Mouse (Mus musculus): ENCODE measurements around the gene Irx6.

The Irx6 gene

DNA sequence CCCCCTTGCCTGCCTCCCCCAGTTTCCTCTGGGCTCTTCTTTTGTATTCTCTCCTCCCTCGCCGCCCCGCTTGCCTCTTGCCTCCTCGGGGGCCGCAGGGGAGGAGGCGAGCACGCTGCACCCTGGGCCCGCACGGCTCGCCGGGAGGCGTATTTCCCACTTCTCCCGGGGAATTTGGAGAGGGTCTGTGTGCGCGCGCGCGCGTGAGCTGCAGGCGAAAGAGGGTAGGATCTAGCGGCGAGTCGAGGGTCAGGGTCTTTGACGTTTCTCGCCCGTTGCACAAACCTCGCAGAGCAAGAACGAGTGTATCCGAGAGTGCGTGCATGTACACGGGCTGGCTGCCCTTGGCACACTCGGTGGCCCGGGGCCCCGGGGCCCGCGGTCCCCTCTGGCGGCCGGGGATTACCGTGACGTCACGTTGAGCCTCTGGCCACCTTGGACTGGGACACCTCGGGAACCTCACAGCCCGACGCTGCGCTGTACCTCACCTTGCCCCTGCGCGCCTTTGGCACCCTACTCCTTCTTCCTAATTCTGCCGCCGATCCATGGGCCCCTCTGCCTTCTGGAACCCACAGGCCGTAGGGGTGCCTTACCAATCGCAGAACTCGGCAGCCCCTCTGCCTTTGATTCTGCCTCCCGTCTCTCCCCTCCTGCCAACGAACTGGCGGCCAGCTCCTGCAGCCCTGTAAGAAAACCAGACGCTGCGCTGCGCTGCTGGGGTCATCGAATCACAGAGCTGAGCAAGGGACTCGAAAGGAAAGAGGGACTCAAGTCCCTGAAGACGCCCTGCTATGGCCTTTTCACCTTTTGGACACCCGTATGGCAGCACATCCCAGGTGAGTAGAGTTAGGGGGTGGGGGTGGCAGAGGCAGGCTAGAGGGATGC is at the start of gene Irx6:
Gene Irx6, plus strand, starts transcription at position 45 of the 885 bp plus-strand sequence.
- DNase-seq (ENCODE audit: extremely low spot score, low spot score) = peak; percentile 55

GRCm38 (mm10) chr8:92628711-92629650 is 45.1 kb upstream of the Irx6 start:
- no peak for DNase-seq (ENCODE audit: extremely low spot score, low spot score)

GRCm38 (mm10) chr8:92633199-92633598 is 40.9 kb upstream of the Irx6 start:
- no peak for DNase-seq (ENCODE audit: extremely low spot score, low spot score)

- no peak for DNase-seq (ENCODE audit: extremely low spot score, low spot score)
These were observed 33.3 kb upstream of the Irx6 start for GRCm38 (mm10) chr8:92640820-92641219.

- peak; percentile 35 for DNase-seq (ENCODE audit: extremely low spot score, low spot score)
These were observed 27.5 kb upstream of the Irx6 start for GRCm38 (mm10) chr8:92646637-92647036.

DNA sequence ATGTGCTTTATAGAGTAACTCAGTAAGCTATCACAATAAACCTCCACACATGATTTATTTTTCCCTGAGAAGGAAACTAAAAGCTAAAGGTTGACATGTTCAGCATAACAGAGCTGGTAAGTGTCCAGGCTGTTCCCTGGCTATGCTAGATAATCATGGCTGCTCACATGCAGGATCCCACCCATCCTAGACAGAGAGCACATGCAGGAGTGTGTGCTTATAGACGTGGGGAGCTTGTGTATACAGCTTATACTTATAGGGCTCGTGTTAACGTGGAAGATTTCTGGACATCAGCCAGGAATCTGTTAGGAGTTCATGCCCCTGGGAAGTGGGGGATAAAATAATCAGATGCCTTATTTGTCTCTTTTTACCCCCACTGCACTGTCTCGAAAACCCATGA is 9.9 kb upstream of the Irx6 start:
- no peak for DNase-seq (ENCODE audit: extremely low spot score, low spot score)

DNA sequence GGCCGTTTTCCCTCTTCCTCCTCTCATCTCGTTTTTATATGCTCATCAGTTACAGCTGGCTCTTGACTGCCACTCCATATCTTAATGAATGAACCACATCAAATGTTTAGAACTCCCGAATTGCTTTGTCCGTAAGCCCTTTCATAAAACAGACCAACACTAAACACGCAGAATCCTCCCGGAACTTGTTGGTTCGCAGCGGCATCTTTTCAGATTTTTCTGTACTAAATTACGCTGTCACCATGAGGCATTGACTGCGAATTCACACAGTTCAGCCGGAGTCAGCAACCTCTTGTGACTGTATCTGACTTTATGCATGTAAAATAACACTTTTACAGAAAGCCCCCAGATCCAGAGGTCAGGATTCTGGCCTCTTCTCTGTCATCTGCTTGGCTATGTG is 3.9 kb upstream of the Irx6 start:
- DNase-seq (ENCODE audit: extremely low spot score, low spot score) = no peak

GRCm38 (mm10) chr8:92670656-92671195 is 3.4 kb upstream of the Irx6 start:
- DNase-seq (ENCODE audit: extremely low spot score, low spot score) = no peak

GRCm38 (mm10) chr8:92671892-92672291 is 2.2 kb upstream of the Irx6 start:
- DNase-seq (ENCODE audit: extremely low spot score, low spot score) = no peak

DNA sequence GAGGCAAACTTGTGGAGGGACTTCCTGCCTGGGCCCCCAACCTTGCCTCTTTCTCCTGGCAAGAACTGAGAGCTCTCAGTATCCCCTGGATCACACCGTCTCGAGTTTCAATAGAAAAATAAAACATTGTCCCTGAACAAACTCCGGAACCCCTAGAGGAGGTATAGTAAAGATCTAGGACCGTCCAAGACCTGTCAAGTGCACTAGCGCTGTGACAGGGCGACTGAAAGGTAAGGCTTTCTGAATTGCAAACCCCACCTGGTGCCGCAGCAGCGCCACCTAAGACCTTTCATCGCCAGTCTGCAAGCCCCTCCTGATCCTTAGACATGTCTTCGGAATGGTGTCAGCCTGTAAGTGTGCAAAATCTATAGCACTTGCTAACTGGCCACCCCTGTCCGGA is 987 bp upstream of the Irx6 start:
- DNase-seq (ENCODE audit: extremely low spot score, low spot score) = no peak

GRCm38 (mm10) chr8:92673555-92674243 is 389 bp upstream of the Irx6 start:
- peak; percentile 69 for DNase-seq (ENCODE audit: extremely low spot score, low spot score)

DNA sequence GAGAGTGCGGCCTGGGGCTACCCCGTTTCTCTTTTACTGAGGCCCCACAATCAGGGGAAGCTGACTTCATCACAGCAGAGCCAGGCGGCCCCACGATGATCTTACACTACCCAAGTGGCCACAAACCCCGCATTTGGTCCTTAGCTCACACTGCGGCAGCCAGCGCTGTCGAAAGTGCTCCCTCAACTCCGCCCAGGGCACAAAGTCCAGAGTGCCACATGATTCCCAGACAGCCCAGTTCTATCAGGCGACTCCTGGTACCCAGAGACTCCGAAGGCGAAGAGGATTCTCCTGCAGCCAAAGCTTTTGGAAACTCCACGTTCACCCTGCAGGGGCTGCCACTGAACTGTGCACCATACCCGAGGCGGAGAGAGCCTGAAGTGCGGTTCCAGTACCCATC is 4.3 kb downstream of the Irx6 start:
- DNase-seq (ENCODE audit: extremely low spot score, low spot score) = peak; percentile 40

DNA sequence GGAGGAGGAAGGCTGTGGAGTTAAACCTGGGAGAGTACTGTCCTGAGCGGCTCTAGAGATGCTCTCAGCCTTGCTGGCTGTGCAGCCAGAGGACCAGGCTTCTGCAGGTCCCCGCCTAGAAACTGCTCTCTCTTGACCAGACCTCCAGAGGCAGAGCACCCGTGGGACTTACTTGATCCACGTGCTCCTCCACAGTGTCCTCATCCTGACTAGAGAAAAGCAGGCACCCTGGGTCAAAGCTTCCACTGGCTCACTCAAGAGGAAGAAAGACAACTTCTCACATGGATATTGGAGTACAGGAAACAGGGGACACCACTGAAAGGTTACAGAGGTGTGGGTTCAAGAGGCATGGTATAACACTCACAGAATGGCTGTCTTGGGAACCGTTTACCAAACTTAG is 23.3 kb downstream of the Irx6 start:
- no peak for DNase-seq (ENCODE audit: extremely low spot score, low spot score)

- DNase-seq (ENCODE audit: extremely low spot score, low spot score) = no peak
These were observed 24.3 kb downstream of the Irx6 start for GRCm38 (mm10) chr8:92698411-92698810.

DNA sequence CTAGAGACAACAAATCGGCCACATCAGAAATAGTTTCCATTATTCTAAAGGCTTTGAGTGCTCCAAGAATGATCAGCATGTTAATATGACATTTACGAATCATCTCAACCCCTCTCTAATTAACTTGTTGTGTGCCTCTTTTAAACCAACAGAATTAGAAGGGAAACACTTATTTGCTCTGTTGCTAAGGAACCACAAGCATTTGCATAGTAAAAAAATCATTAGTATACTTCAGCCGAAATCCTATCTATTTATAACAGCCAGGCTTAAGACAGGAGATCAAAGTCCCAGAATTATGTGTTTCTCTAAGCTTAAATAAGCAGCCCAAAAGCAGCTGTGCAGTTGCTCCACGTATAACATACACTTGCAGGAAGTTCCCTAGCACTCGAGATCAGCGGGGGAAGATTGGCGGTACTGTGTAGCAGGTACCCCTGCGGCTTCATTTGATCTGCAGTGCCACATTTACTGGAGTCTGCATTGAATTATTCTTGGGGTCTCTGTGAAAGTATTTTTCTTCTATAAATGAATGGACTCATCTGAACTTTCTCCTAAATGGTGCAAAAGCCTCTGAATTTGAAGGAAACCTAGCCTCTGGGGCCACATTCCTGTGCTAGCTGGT is 25.9 kb downstream of the Irx6 start:
- DNase-seq (ENCODE audit: extremely low spot score, low spot score) = no peak

GRCm38 (mm10) chr8:92703375-92703774 is 29.3 kb downstream of the Irx6 start:
- DNase-seq (ENCODE audit: extremely low spot score, low spot score) = no peak

DNA sequence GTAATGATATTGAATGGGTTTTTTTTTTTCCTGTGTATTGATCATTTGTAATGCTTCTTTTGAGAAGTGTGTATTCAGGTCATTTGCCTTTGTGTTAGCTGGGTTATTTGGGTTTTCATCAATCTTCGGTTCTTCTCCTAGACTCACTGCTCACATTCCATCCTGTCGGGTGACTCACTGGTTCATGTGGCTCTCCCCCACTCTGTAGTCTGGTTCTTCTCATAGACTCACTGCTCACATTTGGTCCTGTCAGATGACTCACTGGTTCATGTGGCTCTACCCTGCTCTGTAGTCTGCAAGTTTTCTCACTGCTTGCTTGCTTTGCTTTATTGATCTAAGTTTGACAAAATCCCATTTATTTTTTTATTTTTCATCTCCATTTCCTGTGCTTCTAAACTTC is 32.2 kb downstream of the Irx6 start:
- DNase-seq (ENCODE audit: extremely low spot score, low spot score) = no peak

DNA sequence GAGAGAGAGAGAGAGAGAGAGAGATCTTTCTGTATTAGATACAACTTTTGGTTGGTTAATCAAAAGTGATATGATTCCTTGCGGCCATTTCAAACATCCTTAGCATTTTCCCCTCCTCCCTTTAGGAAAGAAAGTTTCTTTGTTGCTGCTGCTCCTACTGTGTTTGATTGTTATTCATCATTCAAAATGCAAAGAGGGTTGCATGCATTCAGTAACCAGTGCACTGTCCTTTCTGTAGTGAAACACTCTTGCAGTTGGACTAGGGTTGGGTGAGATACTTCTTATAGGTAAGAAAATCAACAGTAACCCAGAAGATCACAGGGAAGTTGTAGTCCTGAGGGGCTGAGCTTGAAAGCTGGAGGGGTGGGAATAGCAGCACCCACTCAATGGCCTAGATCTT is 39.2 kb downstream of the Irx6 start:
- no peak for DNase-seq (ENCODE audit: extremely low spot score, low spot score)

GRCm38 (mm10) chr8:92717418-92717817 is 43.3 kb downstream of the Irx6 start:
- no peak for DNase-seq (ENCODE audit: extremely low spot score, low spot score)

GRCm38 (mm10) chr8:92718057-92718456 is 44.0 kb downstream of the Irx6 start:
- no peak for DNase-seq (ENCODE audit: extremely low spot score, low spot score)
